Mouse (Mus musculus): ENCODE results near the gene Shcbp1.
"Not testable (repeated sequence)": the region's sequence is repeated elsewhere in the genome, so short reads cannot be mapped to it uniquely, and the experiment has no call there.

Shcbp1 gene

GRCm38 (mm10) chr8:4779254-4780055 lies at the start of gene Shcbp1:
Gene Shcbp1, minus strand, starts transcription at chr8:4779567.
- DNase-seq (ENCODE audit: low read depth): peak; percentile 92

DNA sequence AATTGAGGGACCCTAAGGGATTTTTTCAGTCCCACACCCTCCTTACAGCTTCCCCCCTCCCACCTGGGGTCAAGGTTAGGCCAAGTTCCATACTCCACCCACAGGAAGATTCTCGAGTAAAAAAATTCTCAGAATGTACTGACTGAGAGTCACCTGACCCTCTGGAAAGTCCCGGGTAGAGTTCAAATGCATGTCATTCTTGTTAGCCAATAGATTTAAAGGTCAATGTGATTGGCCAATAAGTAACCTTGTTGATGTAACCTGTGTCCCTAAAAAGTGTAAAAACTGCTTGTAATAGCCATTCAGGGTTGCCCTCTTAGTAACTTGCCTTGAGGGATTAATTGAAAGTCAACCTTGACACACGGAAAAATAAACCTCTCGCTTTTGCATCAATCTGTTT lies 29.5 kb upstream of the Shcbp1 start:
- DNase-seq (ENCODE audit: low read depth): no peak

GRCm38 (mm10) chr8:4800524-4801122 lies 21.3 kb upstream of the Shcbp1 start:
- DNase-seq (ENCODE audit: low read depth): peak; percentile 9

DNA sequence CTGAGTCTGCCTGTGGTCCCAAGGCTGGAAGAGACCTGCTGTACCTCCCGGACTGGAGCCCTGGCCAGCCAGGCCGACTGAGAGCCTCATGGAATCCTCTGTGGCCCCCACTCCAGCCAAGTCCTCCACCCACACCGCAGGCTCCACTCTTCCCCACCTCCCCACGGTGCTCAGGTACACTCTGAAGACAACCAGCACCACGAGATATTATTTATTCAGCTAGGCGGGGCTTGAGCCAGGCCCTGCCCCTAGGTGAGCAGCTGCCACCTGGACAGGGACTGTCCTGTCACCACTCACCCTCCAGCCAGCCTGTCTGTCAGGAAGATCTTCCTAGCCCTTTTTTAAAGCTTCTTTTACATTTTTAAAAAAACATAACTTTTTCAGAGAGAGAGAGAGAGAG lies 1.1 kb downstream of the Shcbp1 start:
- no peak for DNase-seq (ENCODE audit: low read depth)

GRCm38 (mm10) chr8:4764751-4765150 lies 14.6 kb downstream of the Shcbp1 start:
- DNase-seq (ENCODE audit: low read depth): no peak

DNA sequence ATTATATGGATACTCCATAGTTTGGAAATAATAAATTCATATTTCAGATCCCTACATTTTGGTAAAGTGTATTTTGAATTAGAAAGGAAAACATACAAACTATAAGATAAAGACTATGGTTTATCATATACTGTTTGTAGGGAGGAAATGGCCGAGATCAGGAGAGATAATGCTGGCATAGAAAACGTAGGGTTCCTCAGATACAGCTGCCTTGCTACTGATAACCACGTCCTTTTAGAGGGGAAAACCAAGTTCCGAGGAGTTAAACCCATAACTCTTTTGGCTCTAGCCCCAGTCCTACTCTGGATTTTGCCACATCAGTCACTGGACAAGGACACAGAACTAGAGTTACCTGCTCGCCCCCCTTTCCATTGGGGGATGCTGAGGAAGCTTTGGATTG lies 26.3 kb downstream of the Shcbp1 start:
- no peak for DNase-seq (ENCODE audit: low read depth)

DNA sequence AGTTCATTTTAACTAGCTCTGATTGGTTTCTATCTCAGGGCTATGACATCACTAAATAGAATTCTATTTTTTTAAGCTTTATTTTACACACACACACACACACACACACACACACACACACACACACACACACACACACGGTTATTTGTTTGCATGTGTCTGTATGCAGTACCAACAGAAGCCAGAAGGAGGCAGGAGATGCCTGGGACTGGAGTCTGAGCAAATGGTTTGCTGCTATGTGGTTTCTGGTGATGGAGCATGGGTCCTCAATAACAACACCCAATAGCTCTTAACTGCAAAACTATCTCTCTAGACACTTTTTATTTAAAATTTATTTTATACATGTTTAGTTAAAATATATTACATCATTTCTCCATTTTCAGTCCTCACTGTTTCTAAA lies 48.4 kb downstream of the Shcbp1 start:
- DNase-seq (ENCODE audit: low read depth): peak; percentile 3

DNA sequence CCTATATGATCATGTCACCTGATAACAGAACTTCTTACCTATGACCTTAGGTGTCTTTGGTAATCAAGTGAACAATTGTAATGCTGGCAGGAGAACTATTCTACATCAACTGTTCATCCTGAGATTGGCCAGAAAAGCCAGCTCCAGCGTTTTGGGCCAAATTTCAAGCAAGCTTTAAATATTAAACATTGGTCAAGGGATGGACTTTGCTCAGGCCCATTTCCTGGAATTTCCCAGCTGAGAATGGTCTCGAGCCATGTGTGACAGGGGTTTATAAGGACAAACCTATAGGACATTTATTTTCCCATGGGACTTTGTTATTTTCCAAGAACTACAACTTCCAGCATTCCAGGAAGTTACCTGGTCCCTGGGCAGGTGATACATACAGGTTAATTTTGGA lies 63.8 kb downstream of the Shcbp1 start:
- no peak for DNase-seq (ENCODE audit: low read depth)

- not testable (repeated sequence) for DNase-seq (ENCODE audit: low read depth)
These were observed 71.0 kb downstream of the Shcbp1 start for GRCm38 (mm10) chr8:4708346-4708745.

- not testable (repeated sequence) for DNase-seq (ENCODE audit: low read depth)
These were observed 71.5 kb downstream of the Shcbp1 start for GRCm38 (mm10) chr8:4707916-4708315.

- no peak for DNase-seq (ENCODE audit: low read depth)
These were observed 87.7 kb downstream of the Shcbp1 start for GRCm38 (mm10) chr8:4691634-4692033.

Measured in c-Kit-positive CD71-negative TER-119-negative erythroid progenitor cells, embryonic 14.5 days (primary cell).